Mouse (Mus musculus) gastrocnemius, postnatal 4 days (tissue): ENCODE results near the gene Entpd5. TPM values are rescaled to one million over a fixed set of nuclear protein-coding genes. Genes with fewer than 3 reads are reported as not detected.
A peak's percentile ranks its signal among the peaks of the same experiment; 100 is the strongest.
"Not testable (repeated sequence)": the region's sequence is repeated elsewhere in the genome, so short reads cannot be mapped to it uniquely, and the experiment has no call there.

Source experiments
- DNase-seq, 2 experiments: peaks; one replicate each; pipeline ENCODE4 v3.0.0; 2021 to 2022; ENCODE audit warnings: low spot score in 2 of 2, mixed read lengths in 2 of 2
- total RNA-seq, 2 experiments: library from RNA; stranded (reverse); gene quantifications; 2 replicates each; pipeline ENCODE4 v1.2.3; 2021

The Entpd5 gene
- total RNA-seq, 2 experiments from 2014 or later = 9.9 to 10.9 TPM

DNA sequence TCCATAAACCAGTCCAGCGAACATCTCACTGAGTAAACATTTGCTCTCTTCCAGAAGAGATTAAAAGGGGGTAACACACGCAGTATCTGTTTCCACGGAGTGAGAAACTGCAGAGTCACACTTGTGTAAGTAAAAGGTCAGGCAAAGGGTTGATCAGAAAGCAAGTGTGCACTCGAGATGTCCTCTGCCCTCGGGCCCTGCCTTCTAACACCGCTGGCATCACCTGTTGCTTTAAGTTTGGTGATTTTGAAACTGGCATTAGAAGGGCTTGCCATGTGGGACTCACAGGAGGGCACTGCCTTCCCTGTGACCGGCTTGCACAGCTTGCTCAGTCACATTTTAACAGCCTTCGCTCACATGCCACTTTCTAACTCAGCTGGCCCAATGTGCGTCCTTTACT, 9.2 kb downstream of the Entpd5 start:
- DNase-seq = no peak

GRCm38 (mm10) chr12:84399135-84399534, 9.7 kb downstream of the Entpd5 start:
- no peak for DNase-seq

GRCm38 (mm10) chr12:84398629-84399028, 10.2 kb downstream of the Entpd5 start:
- no peak for DNase-seq

GRCm38 (mm10) chr12:84397685-84398084, 11.1 kb downstream of the Entpd5 start:
- DNase-seq = no peak

- no peak for DNase-seq
Measured at GRCm38 (mm10) chr12:84396947-84397679, 11.7 kb downstream of the Entpd5 start.

- DNase-seq = no peak
Measured at GRCm38 (mm10) chr12:84393847-84394246, 15.0 kb downstream of the Entpd5 start.

- no peak for DNase-seq
Measured at GRCm38 (mm10) chr12:84392681-84393080, 16.1 kb downstream of the Entpd5 start.

GRCm38 (mm10) chr12:84390336-84390735, 18.5 kb downstream of the Entpd5 start:
- no peak for DNase-seq

DNA sequence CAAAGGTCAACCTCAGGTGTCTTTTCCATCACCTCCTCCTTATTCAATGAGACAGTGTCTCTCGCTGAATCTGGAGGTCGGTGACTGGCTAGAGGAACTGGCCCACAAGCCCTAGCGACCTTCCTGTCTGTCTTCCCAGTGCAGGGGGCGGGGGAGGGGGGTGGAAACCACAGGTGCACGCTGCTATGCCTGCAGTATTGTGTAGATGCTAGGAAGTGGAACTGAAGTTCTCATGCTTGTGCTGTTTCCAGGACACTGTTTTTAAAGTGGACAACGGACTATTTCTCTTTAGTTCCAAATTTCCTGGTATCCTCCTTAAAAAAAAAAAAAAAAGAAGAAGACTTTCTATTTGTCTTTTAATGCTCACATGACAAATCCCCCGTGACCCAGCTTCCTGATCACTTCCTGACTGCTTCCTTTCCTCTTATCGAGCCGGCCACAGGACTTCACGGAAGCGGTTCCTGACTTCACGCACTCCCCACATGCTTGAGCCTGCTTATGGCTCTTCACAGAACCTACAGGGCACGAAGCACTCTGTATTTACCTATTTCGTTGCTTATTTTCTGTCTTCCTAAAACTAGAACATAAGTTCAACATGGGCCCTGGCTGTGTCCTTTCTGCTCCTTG, 19.9 kb downstream of the Entpd5 start:
- no peak for DNase-seq

GRCm38 (mm10) chr12:84388097-84388496, 20.7 kb downstream of the Entpd5 start:
- no peak for DNase-seq

DNA sequence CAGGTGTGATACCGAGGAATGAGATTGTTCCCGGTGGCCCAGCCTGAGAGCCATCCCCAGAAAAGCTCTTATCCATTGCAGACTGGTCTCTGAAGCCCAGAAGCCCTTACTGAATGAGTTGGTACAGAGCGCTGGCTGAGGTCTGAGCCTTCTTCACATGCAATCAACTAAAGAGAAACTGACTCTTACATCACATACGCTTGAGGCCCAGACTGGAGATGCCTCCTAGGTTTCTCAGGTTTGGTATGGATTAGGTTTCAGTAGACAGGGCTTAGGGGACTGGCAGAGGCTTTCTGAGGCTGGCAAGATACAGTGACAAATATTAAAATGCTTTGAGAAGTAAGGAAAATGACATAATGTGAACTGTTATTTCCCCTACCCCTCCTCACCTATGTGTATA, 23.4 kb downstream of the Entpd5 start:
- DNase-seq = no peak

- no peak for DNase-seq
Measured at GRCm38 (mm10) chr12:84384644-84385081, 24.2 kb downstream of the Entpd5 start.

DNA sequence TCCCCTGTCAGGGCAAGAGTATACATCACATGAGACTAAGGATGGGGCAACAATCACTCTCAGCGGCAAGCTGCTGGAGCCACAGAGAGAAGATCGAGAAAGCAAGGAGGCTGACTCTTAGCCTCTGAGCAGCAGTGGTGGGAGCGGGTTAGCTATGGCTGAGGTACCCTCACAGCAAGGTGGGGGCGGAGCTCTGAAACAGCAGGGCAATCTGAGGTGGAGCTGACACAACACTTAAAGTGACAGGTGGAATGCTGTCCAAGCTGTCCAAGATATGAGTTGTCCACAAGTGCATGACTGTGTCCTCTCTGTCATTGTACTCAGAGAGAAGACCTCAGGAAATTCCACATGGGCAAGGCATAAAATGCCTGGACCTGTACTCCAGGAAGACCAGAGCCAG, 26.5 kb downstream of the Entpd5 start:
- no peak for DNase-seq

DNA sequence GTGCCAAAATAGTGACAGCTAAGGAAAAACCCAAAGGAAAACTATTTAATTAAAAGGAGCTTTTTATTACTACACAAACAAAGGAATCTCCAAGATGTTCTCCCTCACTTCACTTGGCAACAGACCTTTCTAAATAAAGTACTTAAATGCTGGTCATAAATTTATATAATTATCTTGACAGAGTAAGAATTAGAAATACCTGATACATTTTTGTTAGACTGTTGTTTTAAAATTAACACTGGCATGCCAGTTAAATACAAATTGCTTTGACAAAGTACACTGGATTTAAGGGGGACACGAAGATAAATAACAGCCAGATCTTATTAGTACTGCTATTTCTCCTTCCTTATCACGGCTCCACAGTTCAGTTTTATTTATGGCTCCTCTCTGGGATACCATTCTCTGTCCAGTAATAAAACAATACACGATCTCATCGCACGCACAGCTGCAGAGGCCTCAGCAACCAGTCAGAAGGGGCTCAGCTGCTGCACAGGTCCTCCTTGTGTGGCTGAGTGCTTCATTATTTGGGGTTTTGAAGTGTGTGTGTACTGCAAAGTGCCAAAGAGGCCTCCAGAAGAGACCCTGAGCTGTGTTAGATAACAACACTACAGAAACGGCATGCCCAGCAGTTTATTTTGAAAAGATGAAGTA, 34.9 kb downstream of the Entpd5 start:
- DNase-seq = no peak

DNA sequence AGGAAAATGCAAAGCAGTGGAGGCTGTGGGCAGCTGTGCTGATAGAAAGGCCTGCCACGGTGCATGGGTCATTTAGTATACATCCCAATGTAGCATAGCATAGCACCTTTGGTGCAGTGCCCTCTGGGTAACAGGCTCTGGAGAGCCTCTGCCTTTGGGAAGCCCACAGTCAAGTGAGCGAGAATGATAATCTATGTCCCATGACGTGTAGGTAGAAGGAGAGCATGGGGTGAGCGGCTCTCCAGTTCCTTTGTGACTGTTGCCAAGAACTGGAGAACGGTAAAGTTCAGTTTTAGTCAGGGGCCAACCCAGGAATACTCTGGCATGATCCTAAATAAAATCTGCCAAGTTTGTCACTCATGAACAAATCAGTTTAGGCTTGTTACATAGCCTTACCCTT, 37.2 kb downstream of the Entpd5 start:
- no peak for DNase-seq

- no peak for DNase-seq
Measured at GRCm38 (mm10) chr12:84366971-84367370, 41.9 kb downstream of the Entpd5 start.

DNA sequence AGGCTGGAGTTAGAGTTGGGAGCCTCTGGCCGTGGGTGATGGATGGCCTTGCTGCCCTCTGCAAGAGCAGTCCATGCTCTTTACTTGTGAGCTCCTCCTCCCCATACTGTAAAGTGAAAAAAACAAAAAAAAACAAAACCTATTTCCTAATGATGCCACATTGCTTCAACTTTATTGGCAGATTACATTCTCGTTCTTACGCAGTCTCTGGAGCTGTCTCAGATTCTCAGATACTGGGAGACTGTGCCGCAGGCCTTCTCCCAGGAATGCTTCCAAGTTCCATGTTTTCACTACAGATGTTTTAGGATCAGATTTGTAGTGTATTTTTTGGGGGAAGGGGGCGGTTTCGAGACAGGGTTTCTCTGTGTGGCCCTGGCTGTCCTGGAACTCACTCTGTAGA, 43.7 kb downstream of the Entpd5 start:
- DNase-seq = no peak

DNA sequence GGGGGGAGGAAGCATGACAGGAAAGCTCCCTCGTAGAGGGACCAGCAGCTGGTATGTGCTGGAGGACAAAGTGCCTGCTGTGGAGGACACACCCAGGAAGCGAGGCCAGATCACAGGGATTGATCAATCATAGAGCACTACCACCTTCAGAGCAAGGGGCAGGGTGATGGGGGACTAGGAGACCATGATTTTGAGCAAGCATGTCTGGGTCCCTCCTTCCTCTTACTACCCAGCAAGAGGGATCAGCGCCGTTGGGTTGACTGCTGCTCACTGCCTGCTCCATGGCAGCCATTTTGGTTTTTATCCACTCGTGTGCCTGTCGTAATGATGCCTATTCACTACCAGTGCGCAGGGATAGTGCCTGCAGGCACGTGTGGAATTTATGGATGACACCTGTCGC, 44.5 kb downstream of the Entpd5 start:
- DNase-seq = no peak

DNA sequence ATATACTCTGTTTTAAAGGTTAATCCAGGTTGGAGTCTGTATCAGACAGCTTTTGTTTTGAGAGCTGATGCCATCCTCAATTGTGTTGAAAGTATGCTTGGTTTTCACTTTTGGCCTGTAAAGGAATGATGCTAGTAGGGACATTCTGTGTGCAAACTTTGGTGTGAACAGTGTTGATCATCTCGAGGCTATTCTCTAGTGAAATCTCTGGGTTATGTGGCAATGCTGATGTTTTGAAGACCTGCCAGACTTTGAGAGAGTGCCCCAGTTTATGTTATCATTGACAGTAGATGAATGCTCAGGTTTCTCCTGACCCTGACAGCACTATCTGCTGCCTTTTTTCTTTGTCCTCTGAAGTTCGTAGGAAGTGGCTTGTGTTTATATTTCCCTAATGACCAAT, 46.0 kb downstream of the Entpd5 start:
- no peak for DNase-seq

DNA sequence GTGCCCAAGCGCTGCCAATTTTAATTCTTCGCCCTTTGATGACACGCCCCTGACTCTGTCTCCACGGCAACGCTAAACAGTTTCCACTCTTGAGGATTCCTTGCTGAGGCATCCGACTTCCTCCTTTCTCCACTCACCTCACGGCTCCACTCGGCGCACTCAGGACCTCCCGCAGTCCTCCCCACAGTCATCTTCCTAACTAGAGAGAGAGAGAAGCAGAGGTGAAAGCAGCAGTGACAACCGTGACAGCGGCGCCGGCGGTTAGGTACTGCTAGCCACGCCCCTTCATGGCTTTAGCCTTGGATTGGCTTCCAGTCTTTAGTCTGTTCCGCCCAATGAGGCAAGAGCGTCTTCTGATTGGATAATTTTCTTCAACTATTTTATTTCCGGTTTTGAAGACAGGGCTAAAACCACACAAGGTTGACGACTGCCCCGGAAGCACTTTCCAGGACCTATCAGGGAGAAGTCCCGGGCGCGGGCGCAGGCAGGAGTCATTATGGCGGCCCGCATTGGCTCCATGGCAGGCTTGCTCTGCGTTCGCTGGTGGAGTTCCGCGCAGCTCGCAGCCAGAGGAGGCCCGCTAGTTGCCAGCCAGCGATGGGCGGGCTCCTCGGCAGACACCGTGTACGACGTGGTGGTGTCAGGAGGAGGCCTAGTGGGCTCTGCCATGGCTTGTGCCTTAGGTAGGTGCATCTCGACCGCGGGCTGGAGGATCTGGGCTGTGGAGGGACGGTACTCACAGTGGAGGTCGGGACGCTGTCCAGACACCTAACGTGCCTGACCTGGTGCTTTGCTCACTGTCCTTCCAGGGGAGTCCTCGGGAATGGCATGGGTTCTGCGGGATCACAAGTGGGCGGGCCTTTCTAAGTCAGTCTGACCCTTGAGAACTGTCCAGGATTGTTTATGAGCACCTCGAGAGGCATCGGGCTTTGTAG, 47.0 kb downstream of the Entpd5 start, which contains the start of the genes Coq6 and Fam161b:
TSS of gene Coq6 (plus strand) at position 103 of the 935 bp plus-strand sequence.
TSS of gene Fam161b (minus strand) at position 279 of the 935 bp plus-strand sequence.
- peak; percentile 88 to 96 for DNase-seq

DNA sequence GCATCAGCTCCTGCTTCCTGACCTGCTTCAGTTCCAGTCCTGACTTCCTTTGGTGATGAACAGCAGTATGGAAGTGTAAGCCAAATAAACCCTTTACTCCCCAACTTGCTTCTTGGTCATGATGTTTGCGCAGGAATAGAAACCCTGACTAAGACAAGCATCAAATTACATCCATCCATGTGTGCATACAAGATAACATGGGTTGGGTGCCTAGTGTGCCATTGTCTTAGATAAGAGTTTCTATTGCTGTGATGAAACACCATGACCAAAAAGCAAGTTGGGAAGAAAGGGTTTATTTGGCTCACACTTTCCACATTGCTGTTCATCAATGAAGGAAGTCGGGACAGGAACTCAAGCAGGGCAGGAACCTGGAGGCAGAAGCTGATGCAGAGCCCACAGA, 50.1 kb downstream of the Entpd5 start:
- not testable (repeated sequence) for DNase-seq
